Mouse (Mus musculus): ENCODE data around the gene Rad54l2. TPM values are rescaled to one million over a fixed set of nuclear protein-coding genes. Genes with fewer than 3 reads are reported as not detected.
A peak's percentile ranks its signal among the peaks of the same experiment; 100 is the strongest.

Gene Rad54l2
- polyA plus RNA-seq, 1 experiment from 2014 or later: 1.7 TPM

DNA sequence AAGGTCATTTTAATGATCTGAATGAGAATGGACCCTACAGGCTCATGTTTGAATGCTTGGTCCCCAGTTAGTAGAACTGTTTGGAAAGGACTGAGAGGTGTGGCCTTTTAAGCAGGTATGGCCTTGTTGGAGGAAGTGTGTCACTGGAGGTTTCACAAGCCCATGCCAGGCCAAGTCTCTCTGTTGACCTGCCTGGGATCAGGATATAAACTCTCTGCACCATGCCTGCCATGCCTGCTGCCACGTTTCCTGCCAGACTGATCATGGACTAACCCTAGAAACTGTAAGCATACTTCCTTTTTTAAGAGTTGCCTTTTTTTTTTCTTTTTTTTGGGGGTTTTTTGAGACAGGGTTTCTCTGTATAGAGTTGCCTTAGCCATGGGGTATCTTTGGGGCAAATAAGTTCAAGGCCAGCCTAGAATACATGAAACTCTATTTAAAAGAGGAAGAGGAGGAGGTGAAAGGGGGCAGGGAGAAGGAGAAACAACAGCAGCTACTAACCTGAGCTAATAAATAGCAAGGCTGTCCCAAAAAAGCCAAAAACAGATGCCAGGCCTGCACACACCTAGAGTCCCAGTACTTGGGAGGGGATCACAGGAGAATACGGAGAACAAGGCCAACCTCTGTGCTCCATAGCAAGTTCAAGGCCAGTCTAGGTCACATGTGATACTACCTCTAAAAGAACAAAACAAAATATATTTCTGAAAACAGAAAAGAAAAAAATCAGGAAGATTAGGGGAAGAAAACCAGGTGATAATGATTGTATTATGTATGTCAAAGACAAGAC lies 50.6 kb downstream of the Rad54l2 start:
- H3K4me3 ChIP-seq (ENCODE audit: low read depth, low read length): no peak overlapping the region
- no peak for TF ChIP-seq CTCF (IDR thresholded peaks at IDR 0.05; ENCODE audit: low read depth)
- no peak for TF ChIP-seq EP300 (IDR thresholded peaks at IDR 0.05; ENCODE audit: low read depth)
- no peaks in the 10 kb centered on the region for H3K27me3 ChIP-seq (ENCODE audit: insufficient read depth, low read length)
- no peak overlapping the region for H3K4me2 ChIP-seq (ENCODE audit: low read depth, low read length)
- WGBS (ENCODE audit: insufficient replicate concordance): 73% methylated on average over 2 of the region's 2 CpGs
- H3K9me3 ChIP-seq (ENCODE audit: low read length): no peaks in the 10 kb centered on the region
- no peak overlapping the region for H3K27ac ChIP-seq (ENCODE audit: low read depth)
- no peak overlapping the region for H3K9ac ChIP-seq (replicated peaks)
- no peaks in the 10 kb centered on the region for H3K36me3 ChIP-seq (replicated peaks; ENCODE audit: insufficient read depth, low read length)
- no peaks in the 10 kb centered on the region for H3K4me1 ChIP-seq (ENCODE audit: insufficient read depth)
- DNase-seq (no peak), ATAC-seq (no peak)

DNA sequence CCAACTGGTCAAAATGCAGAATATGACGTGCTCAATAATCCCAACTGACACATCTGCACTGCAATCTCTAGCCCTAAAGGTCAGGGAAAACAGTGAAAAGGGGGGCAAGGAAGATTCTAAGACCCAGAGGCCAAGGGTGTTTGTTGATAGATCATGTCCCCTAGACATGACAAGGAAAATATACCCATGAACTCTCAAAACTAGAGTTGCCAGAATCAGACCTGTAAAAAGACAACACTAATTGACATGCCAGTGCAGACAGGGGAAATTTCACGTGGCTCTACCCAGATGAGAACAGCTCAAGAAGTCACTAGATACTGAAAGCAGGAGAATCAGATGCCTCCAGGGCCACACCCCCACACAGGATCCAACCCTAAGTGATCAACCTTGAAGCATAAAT lies 55.3 kb downstream of the Rad54l2 start:
- Histone ChIP-seq H3K4me3 (ENCODE audit: low read depth, low read length) (no peak overlapping the region), H3K27ac (ENCODE audit: low read depth) (no peak overlapping the region), H3K36me3 (replicated peaks; ENCODE audit: insufficient read depth, low read length) (no peaks in the 10 kb centered on the region), H3K9me3 (ENCODE audit: low read length) (no peaks in the 10 kb centered on the region), H3K4me2 (ENCODE audit: low read depth, low read length) (no peak overlapping the region), H3K4me1 (ENCODE audit: insufficient read depth) (no peaks in the 10 kb centered on the region), H3K27me3 (ENCODE audit: insufficient read depth, low read length) (no peaks in the 10 kb centered on the region), H3K9ac (replicated peaks) (no peak overlapping the region)
- no peak for ATAC-seq
- no peak for DNase-seq
- TF ChIP-seq EP300 (IDR thresholded peaks at IDR 0.05; ENCODE audit: low read depth) (no peak), CTCF (IDR thresholded peaks at IDR 0.05; ENCODE audit: low read depth) (no peak)
- 74% methylated on average over 2 of the region's 2 CpGs for WGBS (ENCODE audit: insufficient replicate concordance)

DNA sequence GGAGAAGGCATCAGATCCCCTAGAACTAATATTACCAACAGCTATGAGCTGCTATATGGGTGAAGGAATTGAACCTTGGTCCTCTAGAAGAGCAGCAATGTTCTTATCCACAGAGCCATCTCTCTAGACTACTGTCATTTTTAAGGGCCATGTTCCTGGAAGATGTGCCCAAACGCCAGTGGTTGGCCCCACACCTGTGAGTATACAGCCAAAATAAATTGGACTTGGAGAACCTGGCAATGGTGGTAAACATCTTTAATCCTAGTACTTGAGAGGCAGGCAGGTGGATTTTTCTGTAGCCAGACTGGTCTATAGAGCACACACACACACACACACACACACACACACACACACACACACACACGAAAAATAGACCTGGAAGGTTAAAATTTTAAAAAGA lies 59.6 kb downstream of the Rad54l2 start:
- Histone ChIP-seq H3K27ac (ENCODE audit: low read depth) (no peak overlapping the region), H3K4me1 (ENCODE audit: insufficient read depth) (peaks cover 9% of the 10 kb centered on the region; the same call in 1 of the 2 replicates), H3K9ac (replicated peaks) (no peak overlapping the region), H3K4me2 (ENCODE audit: low read depth, low read length) (no peak overlapping the region), H3K9me3 (ENCODE audit: low read length) (no peaks in the 10 kb centered on the region), H3K4me3 (ENCODE audit: low read depth, low read length) (no peak overlapping the region), H3K27me3 (ENCODE audit: insufficient read depth, low read length) (no peaks in the 10 kb centered on the region), H3K36me3 (replicated peaks; ENCODE audit: insufficient read depth, low read length) (no peaks in the 10 kb centered on the region)
- TF ChIP-seq CTCF (IDR thresholded peaks at IDR 0.05; ENCODE audit: low read depth) (no peak), EP300 (IDR thresholded peaks at IDR 0.05; ENCODE audit: low read depth) (no peak)
- DNase-seq: no peak
- no peak for ATAC-seq
- WGBS (ENCODE audit: insufficient replicate concordance): 68% methylated on average over 2 of the region's 2 CpGs

DNA sequence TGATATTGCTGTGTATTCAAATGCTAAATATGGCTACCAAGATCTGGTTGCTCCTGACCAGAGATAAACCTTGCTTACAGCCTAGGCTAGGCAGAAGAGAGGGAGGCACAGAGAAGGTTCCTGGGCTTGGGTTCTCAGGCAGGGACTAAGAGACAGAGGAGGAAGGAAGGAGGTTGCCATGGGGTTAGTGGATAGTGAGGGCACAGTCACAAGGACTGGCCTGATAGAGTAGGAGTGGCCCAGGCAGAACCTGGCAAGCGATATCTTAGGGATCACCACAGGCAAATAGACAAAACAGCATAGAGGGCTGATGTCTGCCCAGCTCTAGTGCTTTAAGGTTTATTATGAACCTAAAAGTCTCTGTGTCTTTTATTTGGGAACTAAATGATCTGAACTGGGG lies 62.1 kb downstream of the Rad54l2 start:
- WGBS (ENCODE audit: insufficient replicate concordance): 43% methylated on average over 1 of the region's 1 CpGs
- H3K27me3 ChIP-seq (ENCODE audit: insufficient read depth, low read length): no peaks in the 10 kb centered on the region
- TF ChIP-seq EP300 (IDR thresholded peaks at IDR 0.05; ENCODE audit: low read depth) (no peak), CTCF (IDR thresholded peaks at IDR 0.05; ENCODE audit: low read depth) (no peak)
- DNase-seq (no peak), ATAC-seq (peak; percentile 16; the same call in 1 of the 2 replicates)
- H3K4me3 ChIP-seq (ENCODE audit: low read depth, low read length): no peak overlapping the region
- peaks cover 9% of the 10 kb centered on the region; the same call in 1 of the 2 replicates for H3K4me1 ChIP-seq (ENCODE audit: insufficient read depth)
- H3K36me3 ChIP-seq (replicated peaks; ENCODE audit: insufficient read depth, low read length): 0 out of 2 replicates have a peak, but pooled peaks cover 4% of the 10 kb centered on the region
- no peak overlapping the region for H3K9ac ChIP-seq (replicated peaks)
- no peaks in the 10 kb centered on the region for H3K9me3 ChIP-seq (ENCODE audit: low read length)
- no peak overlapping the region for H3K4me2 ChIP-seq (ENCODE audit: low read depth, low read length)
- H3K27ac ChIP-seq (ENCODE audit: low read depth): peak overlapping the region; percentile 72

DNA sequence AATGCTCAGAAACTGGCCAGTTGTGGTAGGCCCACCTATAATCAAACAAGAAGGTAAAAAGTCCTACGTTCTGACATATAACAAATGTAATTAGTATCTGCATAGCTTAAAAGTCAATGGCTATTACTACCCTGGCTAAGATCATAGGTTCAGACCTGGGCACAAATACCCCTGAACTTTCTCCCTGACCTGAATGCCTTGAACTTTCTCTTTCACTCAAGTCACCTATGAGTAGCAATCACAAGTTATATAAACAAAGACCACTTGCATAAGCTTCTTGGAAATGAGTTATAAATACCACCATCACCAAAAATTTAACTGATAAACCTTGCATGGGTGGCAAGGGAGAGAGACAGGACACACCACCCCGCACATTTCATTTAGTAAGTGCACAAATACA lies 63.6 kb downstream of the Rad54l2 start:
- Histone ChIP-seq H3K4me2 (ENCODE audit: low read depth, low read length) (no peak overlapping the region), H3K9ac (replicated peaks) (no peak overlapping the region), H3K27ac (ENCODE audit: low read depth) (peak overlapping the region; percentile 74), H3K4me1 (ENCODE audit: insufficient read depth) (peaks cover 9% of the 10 kb centered on the region; the same call in 1 of the 2 replicates), H3K9me3 (ENCODE audit: low read length) (no peaks in the 10 kb centered on the region), H3K4me3 (ENCODE audit: low read depth, low read length) (no peak overlapping the region), H3K27me3 (ENCODE audit: insufficient read depth, low read length) (no peaks in the 10 kb centered on the region), H3K36me3 (replicated peaks; ENCODE audit: insufficient read depth, low read length) (0 out of 2 replicates have a peak, but pooled peaks cover 4% of the 10 kb centered on the region)
- DNase-seq (no peak), ATAC-seq (no peak)
- no peak for TF ChIP-seq EP300 (IDR thresholded peaks at IDR 0.05; ENCODE audit: low read depth)
- TF ChIP-seq CTCF (IDR thresholded peaks at IDR 0.05; ENCODE audit: low read depth): no peak
- WGBS (ENCODE audit: insufficient replicate concordance): 74% methylated on average over 2 of the region's 2 CpGs

DNA sequence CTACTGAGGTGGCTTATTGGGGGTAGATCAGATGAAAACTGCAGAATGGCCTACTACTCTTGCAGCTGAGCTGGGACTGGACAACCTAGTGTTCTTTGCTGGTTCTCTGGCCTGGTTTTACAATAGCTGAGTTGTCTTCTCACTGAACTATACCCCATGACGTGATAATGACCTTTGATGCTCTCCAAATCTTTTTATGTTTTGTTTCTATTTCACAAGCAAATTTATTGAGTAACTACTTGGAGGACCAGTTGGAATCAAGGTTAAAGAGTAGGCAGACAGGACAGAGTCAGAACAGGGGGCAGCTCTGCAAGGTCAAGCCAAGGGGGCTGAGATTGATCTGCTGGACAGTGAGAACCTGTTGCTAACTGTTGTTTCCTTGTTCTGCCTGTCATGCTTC lies 64.1 kb downstream of the Rad54l2 start:
- peak; percentile 84 for TF ChIP-seq EP300 (IDR thresholded peaks at IDR 0.05; ENCODE audit: low read depth)
- no peak for TF ChIP-seq CTCF (IDR thresholded peaks at IDR 0.05; ENCODE audit: low read depth)
- no peak overlapping the region for H3K4me3 ChIP-seq (ENCODE audit: low read depth, low read length)
- H3K9me3 ChIP-seq (ENCODE audit: low read length): no peaks in the 10 kb centered on the region
- ATAC-seq (peak; percentile 95), DNase-seq (no peak)
- H3K27ac ChIP-seq (ENCODE audit: low read depth): peak overlapping the region; percentile 74
- no peak overlapping the region for H3K9ac ChIP-seq (replicated peaks)
- H3K36me3 ChIP-seq (replicated peaks; ENCODE audit: insufficient read depth, low read length): peaks cover 9% of the 10 kb centered on the region; the same call in 1 of the 2 replicates
- no peaks in the 10 kb centered on the region for H3K27me3 ChIP-seq (ENCODE audit: insufficient read depth, low read length)
- H3K4me1 ChIP-seq (ENCODE audit: insufficient read depth): peaks cover 9% of the 10 kb centered on the region; the same call in 1 of the 2 replicates
- no peak overlapping the region for H3K4me2 ChIP-seq (ENCODE audit: low read depth, low read length)
- WGBS (ENCODE audit: insufficient replicate concordance): 58% methylated on average over 1 of the region's 1 CpGs

Data from liver, postnatal 0 days (tissue).